Mouse (Mus musculus) heart, adult 2 months (tissue): Measurements from ENCODE around the gene Elmsan1. TPM values are rescaled to one million over a fixed set of nuclear protein-coding genes. Genes with fewer than 3 reads are reported as not detected.
A peak's percentile ranks its signal among the peaks of the same experiment; 100 is the strongest.

Experiments used
- DNase-seq, 2 experiments: peaks; one replicate each; pipeline ENCODE4 v3.0.0; 2021
- H3K27ac ChIP-seq: fragments of 200-600 bp; 2 replicates; pipeline ENCODE4 v1.8.1; 2022
- H3K27me3 ChIP-seq: fragments of 200-500 bp; 2 replicates; pipeline ENCODE4 v1.6.1; 2012; ENCODE audit warnings: mild to moderate bottlenecking, low read length, inconsistent platforms, mixed read lengths; ENCODE audit not compliant: control insufficient read depth, insufficient read depth
- H3K36me3 ChIP-seq: fragments of 200-500 bp; 2 replicates; pipeline ENCODE4 v1.6.1; 2012; ENCODE audit warnings: low read length, inconsistent platforms; ENCODE audit not compliant: control insufficient read depth, insufficient read depth
- H3K4me1 ChIP-seq: fragments of 200-500 bp; 2 replicates; pipeline ENCODE4 v1.6.1; 2011; ENCODE audit warnings: low read length; ENCODE audit not compliant: control insufficient read depth, insufficient read depth
- H3K4me3 ChIP-seq: fragments of 200-600 bp; 2 replicates; pipeline ENCODE4 v1.8.1; 2022
- H3K79me2 ChIP-seq: fragments of 200-500 bp; replicated peaks from 2 replicates; pipeline ENCODE4 v1.6.1; 2012; ENCODE audit warnings: mild to moderate bottlenecking, inconsistent platforms, low read length, moderate library complexity, mixed read lengths; ENCODE audit not compliant: control insufficient read depth, insufficient read depth
- H3K9ac ChIP-seq: fragments of 200-500 bp; 2 replicates; pipeline ENCODE4 v1.6.1; 2012; ENCODE audit warnings: low read depth, mild to moderate bottlenecking, control low read depth, inconsistent platforms, low read length, mixed read lengths
- CTCF ChIP-seq: fragments of 200-600 bp; IDR thresholded peaks from 2 replicates; pipeline ENCODE4 v1.8.1; 2022; ENCODE audit warnings: antibody characterized with exemption, mild to moderate bottlenecking, moderate library complexity
- EP300 ChIP-seq: fragments of 200-500 bp; IDR thresholded peaks from 2 replicates; pipeline ENCODE4 v1.6.1; 2011; ENCODE audit warnings: low read depth, low read length, control low read depth; ENCODE audit not compliant: insufficient read depth
- POLR2A ChIP-seq: fragments of 200-500 bp; IDR thresholded peaks from 2 replicates; pipeline ENCODE4 v1.6.1; 2011; ENCODE audit warnings: mild to moderate bottlenecking, low read depth, low read length, control low read depth; ENCODE audit not compliant: insufficient read depth
- WGBS: fragments of 180-500 bp; shearing (Covaris S2); methylation state at CpG from one replicate; pipeline ENCODE4 v1.1.7; 2018; 5-methylcytosine and 5-hydroxymethylcytosine counted together
- intact Hi-C: fragments of 180-260 bp; cut with DNase I; formaldehyde crosslinking; loops from one replicate; pipeline ENCODE4 v1.15.1; 2025
- polyA plus RNA-seq: library from polyadenylated mRNA; depleted of rRNA; stranded (reverse); fragments of >200 nt; gene quantifications from 2 replicates; pipeline ENCODE4 v1.2.3, GENCODE M21; 2012
- total RNA-seq, 2 experiments: library from RNA; stranded (reverse); gene quantifications; 2 replicates each; pipeline ENCODE4 v1.2.3; 2021

The Elmsan1 gene
- total and polyA plus RNA-seq, 3 experiments: 8.1 to 14.7 (median 12.3) TPM

DNA sequence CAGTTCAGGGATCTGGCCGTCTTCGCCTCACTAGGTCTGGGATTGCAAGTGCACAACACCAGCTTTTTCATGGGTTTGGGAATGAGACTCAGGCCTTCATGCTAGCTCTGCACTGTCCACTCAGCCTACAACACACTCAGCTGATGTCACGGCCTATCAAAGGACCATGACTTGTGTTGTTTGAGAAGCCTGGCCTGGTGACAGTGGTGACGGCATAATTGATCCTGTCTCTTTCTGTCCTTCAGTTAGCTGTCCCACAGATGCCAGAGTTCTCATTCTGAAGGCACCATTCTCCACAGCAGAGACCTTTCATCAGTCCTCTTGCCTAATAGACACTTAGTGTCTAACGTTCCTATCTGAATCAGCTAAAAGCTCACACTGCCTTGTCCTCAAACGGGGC, 90.1 kb downstream of the Elmsan1 start:
- no peak overlapping the region for H3K4me3 ChIP-seq
- no peak for DNase-seq
- H3K27me3 ChIP-seq: no peaks in the 10 kb centered on the region
- H3K4me1 ChIP-seq: no peaks in the 10 kb centered on the region
- 86% methylated on average over 6 of the region's 6 CpGs for WGBS
- H3K9ac ChIP-seq: no peak overlapping the region
- TF ChIP-seq EP300 (no peak), POLR2A (no peak), CTCF (no peak)
- H3K27ac ChIP-seq: no peak overlapping the region
- H3K36me3 ChIP-seq: no peaks in the 10 kb centered on the region
- intact Hi-C loops: no loop called here
- no peaks in the 10 kb centered on the region for H3K79me2 ChIP-seq

DNA sequence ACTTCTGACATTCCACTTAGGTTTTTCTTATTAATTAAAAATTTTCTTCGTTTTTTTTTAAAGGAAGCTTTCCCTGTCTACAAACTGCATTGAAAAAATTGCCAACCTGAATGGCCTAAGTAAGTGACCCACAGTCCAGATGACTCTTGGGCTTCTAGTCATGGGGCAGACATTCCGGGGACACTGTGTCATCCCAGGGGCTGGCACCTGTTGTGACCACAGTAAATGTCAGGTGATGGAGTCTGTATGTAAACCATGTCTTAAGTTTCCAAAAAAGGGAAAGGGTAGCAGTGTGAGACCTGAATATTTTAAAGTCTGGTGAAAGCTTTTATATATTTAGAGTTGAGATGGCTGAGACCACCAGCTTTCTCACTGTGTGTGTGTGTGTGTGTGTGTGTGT, 91.8 kb downstream of the Elmsan1 start:
- WGBS: 80% methylated on average over 2 of the region's 2 CpGs
- Histone ChIP-seq H3K9ac (no peak overlapping the region), H3K27me3 (no peaks in the 10 kb centered on the region), H3K4me3 (no peak overlapping the region), H3K27ac (no peak overlapping the region), H3K4me1 (no peaks in the 10 kb centered on the region), H3K79me2 (no peaks in the 10 kb centered on the region), H3K36me3 (no peaks in the 10 kb centered on the region)
- TF ChIP-seq CTCF (no peak), EP300 (no peak), POLR2A (no peak)
- intact Hi-C loops: no loop called here
- no peak for DNase-seq

DNA sequence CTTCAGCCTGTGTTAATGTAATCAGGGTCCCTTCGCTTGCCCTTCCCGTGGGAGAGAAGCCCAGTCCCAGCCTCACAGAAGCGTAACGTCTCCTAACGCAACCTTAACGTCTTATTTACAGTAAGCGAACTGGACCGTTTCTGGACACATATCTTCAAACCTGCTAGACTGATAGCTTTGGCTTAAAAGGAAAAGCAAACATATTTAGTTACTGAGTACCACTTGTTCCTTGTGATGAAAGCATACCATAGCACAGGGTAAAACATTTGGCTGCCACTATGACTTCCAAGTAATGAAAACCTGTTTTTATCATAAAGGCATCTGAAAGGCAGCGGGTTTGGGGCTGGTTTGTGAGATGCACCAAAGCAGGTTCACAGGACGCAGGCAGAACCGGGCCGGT, 92.8 kb downstream of the Elmsan1 start:
- 77% methylated on average over 12 of the region's 12 CpGs for WGBS
- Histone ChIP-seq H3K4me3 (no peak overlapping the region), H3K4me1 (no peaks in the 10 kb centered on the region), H3K9ac (no peak overlapping the region), H3K36me3 (no peaks in the 10 kb centered on the region), H3K27ac (no peak overlapping the region), H3K79me2 (no peaks in the 10 kb centered on the region), H3K27me3 (no peaks in the 10 kb centered on the region)
- TF ChIP-seq EP300 (no peak), POLR2A (no peak), CTCF (no peak)
- intact Hi-C loops: no loop called here
- DNase-seq: no peak

DNA sequence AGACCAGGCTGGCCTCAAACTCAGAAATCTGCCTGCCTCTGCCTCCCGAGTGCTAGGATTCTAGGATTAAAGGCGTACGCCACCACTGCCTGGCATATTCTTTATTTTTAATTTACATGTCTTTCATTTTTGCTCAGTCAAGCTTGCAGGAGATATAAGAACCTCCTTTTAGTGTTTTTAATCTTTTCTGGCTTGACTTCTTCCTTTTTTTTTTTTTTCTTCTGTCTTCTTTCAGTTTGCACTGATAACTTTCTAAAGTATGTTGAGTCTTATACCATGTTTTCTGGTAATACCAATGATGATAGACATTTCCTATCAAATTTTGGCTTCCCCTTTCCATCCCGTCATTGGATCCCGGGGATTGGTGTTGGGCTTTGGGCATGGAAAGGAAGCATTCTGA, 99.1 kb downstream of the Elmsan1 start:
- no peaks in the 10 kb centered on the region for H3K27me3 ChIP-seq
- H3K36me3 ChIP-seq: no peaks in the 10 kb centered on the region
- H3K27ac ChIP-seq: no peak overlapping the region
- H3K4me1 ChIP-seq: peaks cover 1% of the 10 kb centered on the region; the same call in 1 of the 2 replicates
- H3K79me2 ChIP-seq: no peaks in the 10 kb centered on the region
- H3K4me3 ChIP-seq: no peak overlapping the region
- 93% methylated on average over 5 of the region's 5 CpGs for WGBS
- H3K9ac ChIP-seq: no peak overlapping the region
- intact Hi-C loops: no loop called here
- TF ChIP-seq CTCF (no peak), POLR2A (no peak), EP300 (no peak)
- DNase-seq: no peak

DNA sequence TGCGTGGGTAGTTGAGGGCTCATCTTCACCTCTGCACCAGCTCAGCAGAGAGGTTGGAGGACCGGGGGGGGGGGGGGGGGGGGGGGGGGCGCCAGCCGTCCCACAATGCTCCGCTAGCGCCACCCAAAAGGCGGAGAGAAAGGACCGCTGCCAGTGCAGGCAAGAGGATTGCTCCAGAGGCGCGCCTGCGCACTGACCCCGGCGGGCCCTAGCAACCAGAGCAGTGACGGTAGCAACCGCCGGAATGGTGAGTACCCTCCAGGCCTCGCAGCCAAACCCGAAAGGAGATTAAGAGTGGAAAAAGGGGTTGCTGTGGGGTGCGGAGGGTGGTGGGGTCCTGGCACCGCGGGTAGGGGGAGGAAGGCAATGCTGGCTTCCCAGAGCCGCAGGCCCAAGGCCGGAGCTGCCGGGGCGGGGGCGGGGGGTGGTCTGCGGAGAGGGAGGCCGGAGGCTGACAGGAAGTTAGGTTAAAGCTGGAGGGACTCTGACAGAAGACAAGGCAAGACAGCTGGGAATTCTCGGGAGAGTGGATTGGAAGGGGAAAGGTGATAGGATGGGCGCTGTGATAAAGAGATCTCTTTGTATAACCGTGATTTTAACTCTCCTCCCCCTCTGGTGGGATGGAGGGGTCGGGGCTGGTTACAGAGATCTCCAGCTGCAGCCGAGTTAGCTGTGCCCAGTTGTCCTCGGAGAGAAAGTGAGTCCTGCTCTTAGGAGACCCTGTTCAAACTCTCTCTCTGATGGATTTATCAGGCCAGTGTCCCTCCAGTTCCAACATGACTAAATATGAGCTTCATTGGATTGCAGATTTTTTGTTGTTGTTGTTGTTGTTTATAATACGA, 104.3 kb downstream of the Elmsan1 start, which contains the start of gene Dnal1:
Gene Dnal1, plus strand, starts transcription at position 214 of the 842 bp plus-strand sequence.
- WGBS: 2% methylated on average over 30 of the region's 35 CpGs
- peak within 1 kb of the TSS; percentile 16 for H3K27ac ChIP-seq
- intact Hi-C loops: no loop called here

DNA sequence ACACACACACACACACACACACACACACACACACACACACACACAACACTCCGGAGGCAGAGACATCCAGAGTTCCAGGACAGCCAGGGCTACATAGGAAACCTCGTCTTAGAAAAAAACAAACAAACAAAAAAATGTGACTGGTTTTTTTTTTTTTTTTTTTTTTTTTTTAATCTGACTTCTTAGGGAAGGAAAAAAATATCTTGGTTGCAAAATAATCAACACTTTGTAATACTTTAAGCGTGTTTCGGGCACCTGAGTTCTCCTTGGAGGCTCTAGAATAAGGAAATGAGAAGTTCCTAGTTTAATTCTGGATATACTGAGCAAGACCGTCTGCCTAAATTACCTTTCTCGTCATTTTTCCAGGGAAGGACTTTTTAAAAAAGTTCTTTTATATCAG, 105.0 kb downstream of the Elmsan1 start:
- intact Hi-C loops: no loop called here
- TF ChIP-seq EP300 (no peak), CTCF (no peak), POLR2A (no peak)
- no peak overlapping the region for H3K9ac ChIP-seq
- WGBS: 31% methylated on average over 6 of the region's 6 CpGs
- H3K27me3 ChIP-seq: no peaks in the 10 kb centered on the region
- DNase-seq: no peak
- no peaks in the 10 kb centered on the region for H3K36me3 ChIP-seq
- peak overlapping the region; percentile 60 for H3K4me3 ChIP-seq
- H3K4me1 ChIP-seq: peaks cover 1% of the 10 kb centered on the region; the same call in 1 of the 2 replicates
- H3K79me2 ChIP-seq: no peaks in the 10 kb centered on the region
- no peak overlapping the region for H3K27ac ChIP-seq

More for the DNA sequence above, 104.3 kb downstream of the Elmsan1 start, which contains the start of gene Dnal1:
- peak; percentile 89 to 91 for DNase-seq
- H3K27me3 ChIP-seq: no peaks in the 10 kb centered on the region
- H3K36me3 ChIP-seq: no peaks in the 10 kb centered on the region
- TF ChIP-seq CTCF (0 out of 2 replicates have a peak, but pooled peaks have one; percentile 19), POLR2A (no peak)
- no peaks in the 10 kb centered on the region for H3K79me2 ChIP-seq
- H3K4me1 ChIP-seq: peaks cover 1% of the 10 kb centered on the region; the same call in 1 of the 2 replicates
- peak within 1 kb of the TSS; percentile 61 for H3K9ac ChIP-seq
- peak within 1 kb of the TSS; percentile 60 for H3K4me3 ChIP-seq
